Mouse (Mus musculus) lung, postnatal 0 days (tissue): ENCODE results near the gene Golga1. TPM values are rescaled to one million over a fixed set of nuclear protein-coding genes. Genes with fewer than 3 reads are reported as not detected.

Source experiments
- ATAC-seq: fragments of 200-750 bp; cut with Nextera tagmentation; 2 replicates; pipeline ENCODE4 v1.8.0; 2017; ENCODE audit warnings: moderate library complexity
- DNase-seq: peaks from one replicate; pipeline ENCODE4 v3.0.0-alpha.2; 2016; ENCODE audit warnings: low spot score
- H3K27ac ChIP-seq: fragments of 300-500 bp; sonication (generic); 2 replicates; pipeline ENCODE4 v1.5.1; 2014; ENCODE audit warnings: antibody characterized with exemption, mild to moderate bottlenecking, low read length, mixed read lengths
- H3K27me3 ChIP-seq: fragments of 300-500 bp; sonication (generic); replicated peaks from 2 replicates; pipeline ENCODE4 v1.6.1; 2014; ENCODE audit warnings: low read length, mixed read lengths; ENCODE audit not compliant: insufficient read depth
- H3K36me3 ChIP-seq: fragments of 300-500 bp; sonication (generic); 2 replicates; pipeline ENCODE4 v1.6.1; 2014; ENCODE audit warnings: low read length, mixed read lengths; ENCODE audit not compliant: insufficient read depth
- H3K4me1 ChIP-seq: fragments of 300-500 bp; sonication (generic); 2 replicates; pipeline ENCODE4 v1.6.1; 2014; ENCODE audit warnings: antibody characterized with exemption, low read depth, low read length, mixed read lengths; ENCODE audit not compliant: insufficient read depth
- H3K4me2 ChIP-seq: fragments of 300-500 bp; sonication (generic); replicated peaks from 2 replicates; pipeline ENCODE4 v1.6.1; 2014; ENCODE audit warnings: low read depth, mild to moderate bottlenecking, low read length, moderate library complexity, mixed read lengths
- H3K4me3 ChIP-seq: fragments of 300-500 bp; sonication (generic); 2 replicates; pipeline ENCODE4 v1.5.1; 2014; ENCODE audit warnings: low read depth, low read length
- H3K9ac ChIP-seq: fragments of 300-500 bp; sonication (generic); replicated peaks from 2 replicates; pipeline ENCODE4 v1.6.1; 2014; ENCODE audit warnings: low read depth, mild to moderate bottlenecking
- H3K9me3 ChIP-seq: fragments of 300-500 bp; sonication (generic); 2 replicates; pipeline ENCODE4 v1.6.1; 2016; ENCODE audit warnings: low read length, mixed read lengths
- CTCF ChIP-seq: IDR thresholded peaks from 2 replicates; pipeline ENCODE4 v1.5.1; 2016; ENCODE audit warnings: antibody characterized with exemption, mild to moderate bottlenecking
- EP300 ChIP-seq: IDR thresholded peaks from 2 replicates; pipeline ENCODE4 v1.6.1; 2016; ENCODE audit warnings: antibody characterized with exemption, mild to moderate bottlenecking, control low read depth
- WGBS: fragments of 180-500 bp; shearing (Covaris S2); extraction: QIAGEN DNeasy Blood & Tissue Kit; methylation state at CpG from one replicate; pipeline ENCODE4 v1.1.7; 2014; 5-methylcytosine and 5-hydroxymethylcytosine counted together
- polyA plus RNA-seq: library from polyadenylated mRNA; unstranded; fragments of >200 nt; fragmentation: Nextera tagmentation; extraction: Ambion mirVana; gene quantifications from 2 replicates; pipeline ENCODE4 v1.2.1, GENCODE M21; 2015

The Golga1 gene
- polyA plus RNA-seq, 1 experiment from 2014 or later, result 23.2 TPM

DNA sequence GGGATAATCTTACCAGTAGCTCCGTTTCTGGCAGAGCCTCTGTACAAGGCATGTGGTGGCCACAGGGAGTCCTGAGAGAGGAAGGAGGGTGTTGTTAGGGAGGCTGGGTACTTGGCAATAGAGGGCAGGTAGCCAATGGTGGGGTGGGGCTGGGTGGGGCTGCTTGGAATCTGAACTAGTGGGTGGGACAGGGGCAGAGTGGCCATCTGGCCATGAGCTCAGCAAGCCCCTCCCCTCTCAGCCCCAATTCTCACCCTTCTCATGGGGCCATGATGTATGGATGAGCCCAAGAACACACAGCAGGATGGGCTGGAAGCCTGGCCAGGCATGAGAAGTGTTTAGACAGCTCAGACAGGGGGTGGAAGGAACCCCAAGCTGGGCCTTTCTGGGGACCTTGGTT is 78.0 kb downstream of the Golga1 start:
- no peaks in the 10 kb centered on the region for H3K4me1 ChIP-seq
- H3K9ac ChIP-seq, result no peak overlapping the region
- no peak overlapping the region for H3K4me2 ChIP-seq
- no peak for DNase-seq
- H3K9me3 ChIP-seq, result no peaks in the 10 kb centered on the region
- no peaks in the 10 kb centered on the region for H3K36me3 ChIP-seq
- ATAC-seq, result peak; percentile 42
- no peak overlapping the region for H3K27ac ChIP-seq
- no peaks in the 10 kb centered on the region for H3K27me3 ChIP-seq
- WGBS, result 38% methylated on average over 1 of the region's 1 CpGs
- no peak overlapping the region for H3K4me3 ChIP-seq
- TF ChIP-seq EP300 (no peak), CTCF (no peak)

GRCm38 (mm10) chr2:38986580-38986979 is 78.8 kb downstream of the Golga1 start:
- WGBS, result 58% methylated on average over 3 of the region's 3 CpGs
- H3K9me3 ChIP-seq, result no peaks in the 10 kb centered on the region
- H3K27ac ChIP-seq, result no peak overlapping the region
- peak; percentile 67 for ATAC-seq
- H3K4me2 ChIP-seq, result no peak overlapping the region
- H3K9ac ChIP-seq, result no peak overlapping the region
- DNase-seq, result peak; percentile 27
- H3K27me3 ChIP-seq, result no peaks in the 10 kb centered on the region
- no peak for TF ChIP-seq EP300
- TF ChIP-seq CTCF, result no peak
- H3K4me1 ChIP-seq, result no peaks in the 10 kb centered on the region
- H3K36me3 ChIP-seq, result no peaks in the 10 kb centered on the region
- no peak overlapping the region for H3K4me3 ChIP-seq

GRCm38 (mm10) chr2:38983456-38983855 is 81.9 kb downstream of the Golga1 start:
- no peak overlapping the region for H3K4me2 ChIP-seq
- H3K36me3 ChIP-seq, result no peaks in the 10 kb centered on the region
- no peak overlapping the region for H3K27ac ChIP-seq
- no peak overlapping the region for H3K9ac ChIP-seq
- H3K4me1 ChIP-seq, result no peaks in the 10 kb centered on the region
- no peaks in the 10 kb centered on the region for H3K27me3 ChIP-seq
- H3K9me3 ChIP-seq, result no peaks in the 10 kb centered on the region
- WGBS, result 94% methylated on average over 2 of the region's 2 CpGs
- ATAC-seq (no peak), DNase-seq (no peak)
- H3K4me3 ChIP-seq, result no peak overlapping the region
- TF ChIP-seq CTCF (peak; percentile 51), EP300 (no peak)

DNA sequence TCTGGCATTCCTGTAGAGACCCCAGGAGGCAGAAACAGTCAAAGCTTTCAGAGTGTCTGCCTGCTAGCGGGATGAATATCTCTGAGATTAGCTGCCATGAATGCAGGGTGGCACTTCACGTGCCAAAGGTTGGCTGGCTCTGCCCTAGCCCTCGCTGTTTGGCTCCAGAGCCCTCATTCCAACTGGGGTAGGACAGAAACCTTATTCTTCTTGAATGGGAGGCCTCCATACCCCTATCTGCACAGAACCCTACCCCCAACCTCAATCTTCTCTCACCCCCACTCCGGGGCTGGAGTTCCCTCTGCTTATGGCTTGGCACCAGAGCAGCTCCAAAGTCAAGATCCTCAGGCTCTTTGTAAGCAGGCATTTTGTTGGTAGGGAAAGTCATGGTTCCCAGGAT is 87.5 kb downstream of the Golga1 start:
- no peak overlapping the region for H3K9ac ChIP-seq
- ATAC-seq (no peak), DNase-seq (no peak)
- H3K4me1 ChIP-seq, result no peaks in the 10 kb centered on the region
- no peak overlapping the region for H3K4me3 ChIP-seq
- H3K36me3 ChIP-seq, result no peaks in the 10 kb centered on the region
- no peak for TF ChIP-seq EP300
- TF ChIP-seq CTCF, result no peak
- H3K27ac ChIP-seq, result no peak overlapping the region
- H3K27me3 ChIP-seq, result no peaks in the 10 kb centered on the region
- no peaks in the 10 kb centered on the region for H3K9me3 ChIP-seq
- WGBS, result 62% methylated on average over 4 of the region's 4 CpGs
- H3K4me2 ChIP-seq, result no peak overlapping the region

GRCm38 (mm10) chr2:38975941-38976805 is 89.2 kb downstream of the Golga1 start:
- no peak overlapping the region for H3K4me3 ChIP-seq
- WGBS, result 76% methylated on average over 20 of the region's 21 CpGs
- H3K4me1 ChIP-seq, result no peaks in the 10 kb centered on the region
- no peaks in the 10 kb centered on the region for H3K9me3 ChIP-seq
- H3K27me3 ChIP-seq, result no peaks in the 10 kb centered on the region
- no peak for DNase-seq
- no peaks in the 10 kb centered on the region for H3K36me3 ChIP-seq
- H3K27ac ChIP-seq, result no peak overlapping the region
- TF ChIP-seq CTCF, result no peak
- TF ChIP-seq EP300, result no peak
- no peak for ATAC-seq
- no peak overlapping the region for H3K4me2 ChIP-seq
- H3K9ac ChIP-seq, result no peak overlapping the region

DNA sequence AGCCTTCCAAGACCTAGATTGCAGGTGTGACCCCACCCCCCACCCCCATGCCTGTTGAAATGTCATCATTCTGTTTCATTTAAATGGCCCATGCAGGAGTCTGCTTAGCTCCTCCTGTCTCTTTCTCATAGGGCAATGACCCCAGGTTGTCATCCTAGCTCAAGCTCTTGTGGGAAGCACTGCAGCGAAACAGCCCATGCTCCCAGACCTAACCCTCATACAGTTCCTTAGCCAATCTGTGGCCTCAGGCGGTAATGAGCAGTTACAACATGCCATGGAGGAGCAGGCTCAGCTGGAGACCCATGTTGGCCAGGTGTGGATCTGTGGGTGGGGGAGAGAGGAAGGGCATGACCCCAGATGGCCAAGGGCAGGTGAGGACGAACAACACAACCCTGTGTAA is 90.2 kb downstream of the Golga1 start:
- H3K4me3 ChIP-seq, result no peak overlapping the region
- no peaks in the 10 kb centered on the region for H3K4me1 ChIP-seq
- 75% methylated on average over 3 of the region's 3 CpGs for WGBS
- no peaks in the 10 kb centered on the region for H3K9me3 ChIP-seq
- no peak for DNase-seq
- TF ChIP-seq CTCF (no peak), EP300 (no peak)
- H3K27me3 ChIP-seq, result no peaks in the 10 kb centered on the region
- no peak overlapping the region for H3K9ac ChIP-seq
- no peak overlapping the region for H3K4me2 ChIP-seq
- ATAC-seq, result no peak
- no peak overlapping the region for H3K27ac ChIP-seq
- H3K36me3 ChIP-seq, result no peaks in the 10 kb centered on the region
